Mouse (Mus musculus): ENCODE measurements around the gene Zfr2.

The Zfr2 gene

GRCm38 (mm10) chr10:81232580-81233225, at the start of gene Zfr2:
Zfr2 (plus strand) TSS chr10:81233155.
- DNase-seq (ENCODE audit: low spot score): peak; percentile 96

GRCm38 (mm10) chr10:81183805-81184204, 49.1 kb upstream of the Zfr2 start, which contains the start of gene 4930442H23Rik:
4930442H23Rik (minus strand) TSS chr10:81183849.
- DNase-seq (ENCODE audit: low spot score): no peak

GRCm38 (mm10) chr10:81184765-81185164, 48.2 kb upstream of the Zfr2 start:
- no peak for DNase-seq (ENCODE audit: low spot score)

- no peak for DNase-seq (ENCODE audit: low spot score)
Measured at GRCm38 (mm10) chr10:81187161-81187560, 45.8 kb upstream of the Zfr2 start.

GRCm38 (mm10) chr10:81189821-81190220, 43.1 kb upstream of the Zfr2 start:
- no peak for DNase-seq (ENCODE audit: low spot score)

- DNase-seq (ENCODE audit: low spot score): no peak
Measured at GRCm38 (mm10) chr10:81190236-81190911, 42.6 kb upstream of the Zfr2 start.

- DNase-seq (ENCODE audit: low spot score): no peak
Measured at GRCm38 (mm10) chr10:81190912-81191321, 42.0 kb upstream of the Zfr2 start.

GRCm38 (mm10) chr10:81191342-81191982, 41.5 kb upstream of the Zfr2 start:
- DNase-seq (ENCODE audit: low spot score): no peak

GRCm38 (mm10) chr10:81192270-81192967, 40.5 kb upstream of the Zfr2 start:
- DNase-seq (ENCODE audit: low spot score): peak; percentile 75

- DNase-seq (ENCODE audit: low spot score): no peak
Measured at GRCm38 (mm10) chr10:81192968-81193501, 39.9 kb upstream of the Zfr2 start.

- no peak for DNase-seq (ENCODE audit: low spot score)
Measured at GRCm38 (mm10) chr10:81193991-81194774, 38.8 kb upstream of the Zfr2 start.

GRCm38 (mm10) chr10:81195300-81195699, 37.7 kb upstream of the Zfr2 start:
- DNase-seq (ENCODE audit: low spot score): no peak

- no peak for DNase-seq (ENCODE audit: low spot score)
Measured at GRCm38 (mm10) chr10:81196470-81197065, 36.4 kb upstream of the Zfr2 start.

- no peak for DNase-seq (ENCODE audit: low spot score)
Measured at GRCm38 (mm10) chr10:81197305-81197704, 35.6 kb upstream of the Zfr2 start.

GRCm38 (mm10) chr10:81198230-81198629, 34.7 kb upstream of the Zfr2 start:
- DNase-seq (ENCODE audit: low spot score): no peak

- no peak for DNase-seq (ENCODE audit: low spot score)
Measured at GRCm38 (mm10) chr10:81198990-81199389, 34.0 kb upstream of the Zfr2 start.

GRCm38 (mm10) chr10:81200141-81200540, 32.8 kb upstream of the Zfr2 start:
- no peak for DNase-seq (ENCODE audit: low spot score)

GRCm38 (mm10) chr10:81200605-81201287, 32.2 kb upstream of the Zfr2 start:
- no peak for DNase-seq (ENCODE audit: low spot score)

- no peak for DNase-seq (ENCODE audit: low spot score)
Measured at GRCm38 (mm10) chr10:81201807-81202758, 30.9 kb upstream of the Zfr2 start, which contains the start of gene Nmrk2. Nmrk2 (minus strand) TSS chr10:81202051.
